Comparison of ENCODE assay signal across 19 mouse cellular contexts in genomic region chr6:139777576-139778282, GRCm38 (mm10).
DNase-seq lines count a peak whose midpoint lies in the region; ATAC-seq lines count a peak whose summit lies in the region.
"Had no signal": no experiment of that assay in that cellular context is flagged by ENCODE, and none has a peak within 500 bp of the region (broad histone marks: within the 10 kb centered on the region; RNA-seq: fewer than 3 reads in every experiment).

No protein-coding gene starts in this region.

- H3K4me3 ChIP-seq in kidney, embryonic 16.5 days (ENCODE audit: low read length): no peak overlapping the region
- H3K4me3 ChIP-seq in lung, embryonic 15.5 days: no peak overlapping the region
- H3K4me3 ChIP-seq: embryonic facial prominence, embryonic 12.5 days; forebrain, embryonic 15.5 days; limb, embryonic 13.5 days; neural tube, embryonic 13.5 days had no signal

- 28% methylated on average over 11 of the region's 11 CpGs for WGBS in kidney, embryonic 16.5 days
- WGBS in lung, embryonic 15.5 days: 26% methylated on average over 11 of the region's 11 CpGs

- intact Hi-C loops in heart, postnatal 36 days (cut with DNase I): no loop called here

- no peak overlapping the region for H3K9ac ChIP-seq in kidney, embryonic 16.5 days (replicated peaks; ENCODE audit: low read length)
- no peak overlapping the region for H3K9ac ChIP-seq in lung, embryonic 15.5 days
- H3K9ac ChIP-seq: embryonic facial prominence, embryonic 12.5 days; forebrain, embryonic 15.5 days; limb, embryonic 13.5 days; liver, embryonic 14.5 days; neural tube, embryonic 13.5 days had no signal

- peaks cover 12% of the 10 kb centered on the region for H3K4me1 ChIP-seq in kidney, embryonic 16.5 days (ENCODE audit: insufficient read depth, low read length)
- H3K4me1 ChIP-seq in lung, embryonic 15.5 days: peaks cover 9% of the 10 kb centered on the region; the same call in 1 of the 2 replicates
- H3K4me1 ChIP-seq: embryonic facial prominence, embryonic 12.5 days; forebrain, embryonic 15.5 days; limb, embryonic 13.5 days; neural tube, embryonic 13.5 days had no signal

- no peak overlapping the region for H3K27ac ChIP-seq in kidney, embryonic 16.5 days (ENCODE audit: low read length)
- peak overlapping the region; percentile 62 for H3K27ac ChIP-seq in lung, embryonic 15.5 days
- H3K27ac ChIP-seq: embryonic facial prominence, embryonic 12.5 days; forebrain, embryonic 15.5 days; hindbrain, postnatal 0 days; limb, embryonic 13.5 days; liver, embryonic 14.5 days; neural tube, embryonic 13.5 days had no signal

- H3K9me3 ChIP-seq in kidney, embryonic 16.5 days (ENCODE audit: low read length): no peaks in the 10 kb centered on the region
- H3K9me3 ChIP-seq in lung, embryonic 15.5 days: no peaks in the 10 kb centered on the region
- H3K9me3 ChIP-seq: embryonic facial prominence, embryonic 12.5 days; forebrain, embryonic 15.5 days; limb, embryonic 13.5 days; neural tube, embryonic 13.5 days had no signal

- H3K27me3 ChIP-seq in kidney, embryonic 16.5 days (ENCODE audit: insufficient read depth, low read length): no peaks in the 10 kb centered on the region
- H3K27me3 ChIP-seq in lung, embryonic 15.5 days: no peaks in the 10 kb centered on the region
- H3K27me3 ChIP-seq: embryonic facial prominence, embryonic 12.5 days; forebrain, embryonic 15.5 days; limb, embryonic 13.5 days; neural tube, embryonic 13.5 days had no signal

- 0 out of 2 replicates have a peak overlapping the region, but pooled peaks have one; percentile 12 for H3K4me2 ChIP-seq in kidney, embryonic 16.5 days (replicated peaks; ENCODE audit: low read depth, low read length)
- peak overlapping the region; percentile 27; the same call in 1 of the 2 replicates for H3K4me2 ChIP-seq in lung, embryonic 15.5 days
- H3K4me2 ChIP-seq: embryonic facial prominence, embryonic 12.5 days; forebrain, embryonic 15.5 days; limb, embryonic 13.5 days; neural tube, embryonic 13.5 days had no signal

- ATAC-seq in kidney, embryonic 16.5 days (ENCODE audit: low FRiP score, low TSS enrichment): peak; percentile 84
- ATAC-seq in lung, embryonic 15.5 days (ENCODE audit: borderline replicate concordance, extremely low read depth, low FRiP score, low TSS enrichment): peak; percentile 96
- ATAC-seq in cerebellum, adult (ENCODE audit: insufficient number of reproducible peaks, low FRiP score, low TSS enrichment): no peak
- ATAC-seq: forebrain, embryonic 15.5 days; hindbrain, postnatal 0 days had no signal

- H3K36me3 ChIP-seq in kidney, embryonic 16.5 days (ENCODE audit: insufficient read depth, low read length): no peaks in the 10 kb centered on the region
- no peaks in the 10 kb centered on the region for H3K36me3 ChIP-seq in lung, embryonic 15.5 days
- H3K36me3 ChIP-seq: embryonic facial prominence, embryonic 12.5 days; forebrain, embryonic 15.5 days; limb, embryonic 13.5 days; neural tube, embryonic 13.5 days had no signal

- no peak for DNase-seq in kidney, adult 18-20 months
- peak; percentile 4 for DNase-seq in urinary bladder, postnatal 25 days (ENCODE audit: low spot score)
- DNase-seq in urinary bladder, adult 18-20 months (ENCODE audit: low spot score in 2 of 2): no peak
- DNase-seq in mesoderm, embryonic 11.5 days (ENCODE audit: low read depth, low spot score): peak; percentile 58
- no peak for DNase-seq in heart, postnatal 36 days
- DNase-seq: adrenal gland, adult 8-10 months; cerebellum, adult 11 months; cerebellum, postnatal 25 days; layer of hippocampus, adult 9-11 months; thymus, adult 18-20 months had no signal

Comparison
In these comparisons a context has a peak if more than half of its experiments do, and no peak if none do; other contexts are left out.
1. DNase-seq: peak in urinary bladder, postnatal 25 days (single experiment) and mesoderm, embryonic 11.5 days (single experiment); none in kidney, adult 18-20 months (single experiment), urinary bladder, adult 18-20 months (0 of 2) and heart, postnatal 36 days (0 of 2).